Mouse (Mus musculus) cerebellum, adult 18-20 months (tissue): ENCODE data around the gene Fance.
"Not testable (repeated sequence)": the region's sequence is repeated elsewhere in the genome, so short reads cannot be mapped to it uniquely, and the experiment has no call there.

ENCODE experiments used
- DNase-seq, 2 experiments: peaks; one replicate each; pipeline ENCODE4 v3.0.0; 2021

The Fance gene

GRCm38 (mm10) chr17:28349901-28350465 is 36.7 kb downstream of the Fance start:
- no peak for DNase-seq

- no peak for DNase-seq
Observed at GRCm38 (mm10) chr17:28350466-28351352, 37.4 kb downstream of the Fance start, which contains the start of gene Tead3. Gene Tead3, minus strand, starts transcription at chr17:28350817.

GRCm38 (mm10) chr17:28351353-28351890 is 38.1 kb downstream of the Fance start:
- no peak for DNase-seq

- no peak for DNase-seq
Observed at GRCm38 (mm10) chr17:28352018-28352417, 38.7 kb downstream of the Fance start.

GRCm38 (mm10) chr17:28355871-28356270 is 42.6 kb downstream of the Fance start:
- no peak for DNase-seq

- DNase-seq = not testable (repeated sequence)
Observed at GRCm38 (mm10) chr17:28358576-28359261, 45.4 kb downstream of the Fance start.

GRCm38 (mm10) chr17:28360531-28361277 is 47.4 kb downstream of the Fance start:
- DNase-seq = no peak

GRCm38 (mm10) chr17:28361921-28362652 is 48.8 kb downstream of the Fance start:
- DNase-seq = no peak

GRCm38 (mm10) chr17:28362653-28363292 is 49.5 kb downstream of the Fance start:
- DNase-seq = no peak

- DNase-seq = no peak
Observed at GRCm38 (mm10) chr17:28363507-28363906, 50.2 kb downstream of the Fance start.

GRCm38 (mm10) chr17:28365122-28365521 is 51.8 kb downstream of the Fance start, which contains the start of gene Tulp1:
Gene Tulp1, minus strand, starts transcription at chr17:28365222.
- DNase-seq = no peak

GRCm38 (mm10) chr17:28368449-28368848 is 55.1 kb downstream of the Fance start:
- DNase-seq = peak; percentile 41 to 64

GRCm38 (mm10) chr17:28369056-28369455 is 55.7 kb downstream of the Fance start:
- DNase-seq = no peak

- no peak for DNase-seq
Observed at GRCm38 (mm10) chr17:28371286-28371685, 58.0 kb downstream of the Fance start.

- DNase-seq = no peak
Observed at GRCm38 (mm10) chr17:28371941-28372340, 58.6 kb downstream of the Fance start.

GRCm38 (mm10) chr17:28373821-28374220 is 60.5 kb downstream of the Fance start:
- peak in 1 of 2 experiments; percentile 27 for DNase-seq

GRCm38 (mm10) chr17:28374494-28374893 is 61.2 kb downstream of the Fance start:
- no peak for DNase-seq

- DNase-seq = no peak
Observed at GRCm38 (mm10) chr17:28375592-28376061, 62.3 kb downstream of the Fance start.
